Mouse (Mus musculus): ENCODE measurements around the gene Lypla2.

The Lypla2 gene

DNA sequence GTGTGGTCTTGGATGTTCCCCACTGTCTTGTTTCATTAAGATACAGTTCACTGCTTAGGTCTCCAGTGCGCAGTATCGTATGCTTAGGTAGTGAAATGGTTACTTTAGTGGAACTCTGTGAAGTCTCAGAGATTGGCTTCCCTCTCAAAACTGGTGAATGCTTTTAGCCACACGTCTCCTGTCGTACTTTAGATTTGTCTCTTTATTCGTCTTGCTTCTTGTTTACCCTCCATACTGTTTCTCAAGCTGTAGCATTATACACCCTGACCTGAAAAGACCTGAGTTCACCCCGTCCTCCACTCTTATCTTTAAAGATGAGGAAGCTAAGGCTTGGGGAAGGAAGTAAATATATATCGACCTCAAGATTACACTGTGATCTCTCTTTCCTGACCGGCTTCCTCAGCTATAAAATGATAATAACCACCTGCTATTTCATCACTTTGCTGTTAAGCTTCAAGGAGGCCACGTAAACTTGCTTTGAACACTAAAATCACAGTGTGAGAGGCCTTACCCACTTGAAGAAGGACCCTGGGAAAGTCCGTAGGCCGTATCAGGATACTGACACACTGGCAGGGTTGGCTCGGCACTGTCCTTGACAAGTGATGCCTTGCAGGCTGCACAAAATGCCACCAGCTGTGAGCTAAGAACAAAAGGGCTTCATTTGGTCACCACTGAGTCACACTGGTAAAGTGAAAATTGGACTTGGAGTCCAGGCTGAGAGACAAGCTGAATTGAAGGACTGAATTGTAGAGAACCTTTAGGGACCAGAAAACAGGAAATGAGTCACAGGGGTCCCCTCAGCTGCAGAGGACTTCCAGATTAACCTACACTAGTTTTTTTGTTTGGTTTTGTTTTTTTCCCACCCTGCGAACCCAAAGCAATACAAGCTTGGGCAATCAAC lies 735 bp upstream of the Lypla2 start:
- no peak for DNase-seq (ENCODE audit: low read depth, low spot score)

DNA sequence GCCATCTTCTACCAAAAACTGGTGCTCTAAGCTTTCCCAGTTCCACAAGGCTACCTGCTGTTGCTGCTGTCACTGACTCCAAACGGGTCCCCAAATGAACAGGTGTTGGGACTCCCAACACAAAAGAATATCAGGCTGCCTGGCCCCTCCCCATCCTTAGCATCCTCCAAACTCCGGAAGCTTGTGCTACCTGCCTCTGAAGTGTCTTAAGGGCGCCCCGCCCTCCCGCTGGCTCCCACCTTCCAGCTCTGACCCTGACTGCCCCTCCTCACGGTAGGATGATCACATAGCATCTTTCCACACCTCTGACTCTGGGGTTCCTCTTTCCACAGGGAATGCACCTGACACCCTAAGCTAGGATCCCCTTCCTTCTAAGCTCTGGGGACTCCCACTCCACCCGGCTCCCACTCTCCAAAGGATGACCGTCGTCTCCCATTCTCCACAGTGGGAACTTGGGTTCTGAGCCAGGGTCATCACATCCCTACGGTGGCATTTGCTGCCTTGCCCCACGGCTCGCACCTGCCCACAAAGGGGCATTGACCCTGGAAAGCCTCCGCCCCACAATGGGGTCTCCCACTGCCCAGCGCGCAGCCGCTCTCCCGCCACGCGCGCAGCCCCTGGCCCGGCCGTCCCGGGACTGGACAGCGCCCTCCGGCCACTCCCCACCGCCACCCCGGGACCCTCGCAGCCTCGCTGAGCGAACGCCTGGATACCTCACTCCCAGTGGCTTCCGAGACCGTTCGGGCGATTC lies 446 bp downstream of the Lypla2 start:
- no peak for DNase-seq (ENCODE audit: low read depth, low spot score)

DNA sequence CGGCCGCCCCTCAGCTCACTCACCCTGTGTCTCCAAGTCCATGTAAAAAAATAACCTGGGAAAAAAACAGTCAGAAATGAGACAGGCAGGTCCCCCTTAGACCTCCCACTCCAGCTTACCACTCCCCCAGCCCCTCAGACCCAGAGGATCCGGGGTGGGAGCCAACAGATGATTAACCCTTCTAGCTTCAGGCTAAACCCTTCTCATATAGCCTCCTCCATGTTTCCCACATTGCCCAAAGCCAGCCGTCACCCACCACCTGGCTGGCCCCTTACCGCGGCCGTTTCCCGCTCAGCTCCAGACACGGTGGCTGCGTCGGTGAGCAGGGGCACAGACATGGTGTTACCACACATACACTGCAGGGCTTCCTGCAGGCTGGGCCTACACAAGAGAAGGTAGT lies 1.8 kb downstream of the Lypla2 start:
- no peak for DNase-seq (ENCODE audit: low read depth, low spot score)

DNA sequence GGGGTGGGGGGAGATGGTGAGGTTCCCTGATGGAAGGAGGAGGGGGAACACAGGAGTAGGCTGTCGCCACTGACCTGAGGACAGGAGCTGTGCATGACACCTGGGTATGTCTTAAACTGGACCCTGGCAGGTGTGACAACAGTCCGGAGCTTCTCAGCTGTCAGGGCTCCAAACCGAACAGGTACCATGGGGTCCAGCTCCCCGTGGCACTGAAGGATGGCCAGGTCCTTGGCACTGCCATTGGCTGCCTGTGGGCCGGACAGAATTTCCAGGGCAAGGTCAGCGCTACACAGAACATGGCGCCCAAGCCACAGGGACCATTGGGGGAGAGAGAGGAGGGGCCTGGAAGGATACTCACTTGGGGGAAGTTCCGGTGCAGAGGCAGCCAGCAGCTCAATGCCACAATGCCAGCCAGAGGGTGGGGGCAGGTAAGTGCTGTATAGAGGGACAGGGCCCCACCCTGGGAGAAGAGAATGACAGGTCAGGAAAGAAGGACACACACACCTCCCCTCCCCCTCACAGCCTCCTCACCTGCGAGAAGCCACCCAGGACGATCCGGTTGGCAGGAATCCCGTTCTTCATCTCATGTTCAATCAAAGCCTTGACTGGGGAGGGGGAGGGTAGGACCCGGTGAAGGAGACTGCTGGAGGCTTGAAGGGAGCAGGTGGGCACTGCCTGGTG lies 3.2 kb downstream of the Lypla2 start:
- DNase-seq (ENCODE audit: low read depth, low spot score) = no peak

DNA sequence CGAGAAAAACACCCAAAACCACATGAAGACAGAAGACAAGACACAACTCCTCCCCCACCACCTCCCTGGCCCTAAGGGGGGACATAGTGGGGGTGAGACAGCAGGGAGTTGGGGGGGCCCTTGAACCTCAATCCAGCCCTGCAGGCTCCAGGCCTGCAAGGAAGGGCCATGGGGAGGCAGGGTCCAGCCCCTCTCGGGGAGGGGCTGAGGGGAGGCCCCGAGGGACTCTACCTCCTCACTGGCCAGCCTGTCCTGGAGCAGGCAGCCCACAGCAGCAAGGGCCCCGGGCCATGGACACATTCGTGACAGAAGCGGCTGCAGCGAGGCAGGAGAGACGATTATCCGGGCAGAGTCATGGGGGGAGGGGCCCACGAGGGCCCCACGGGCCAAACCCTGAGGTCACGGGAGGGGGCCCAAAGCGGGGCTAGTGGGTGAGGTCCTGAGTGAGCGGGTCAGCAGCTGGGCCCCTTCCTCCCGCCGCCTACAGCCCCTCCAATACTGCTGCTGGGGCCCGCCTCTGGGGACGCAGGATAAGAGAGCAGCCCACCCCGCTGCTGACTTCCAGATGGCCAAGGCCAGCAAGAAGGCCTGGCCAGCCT lies 4.1 kb downstream of the Lypla2 start:
- no peak for DNase-seq (ENCODE audit: low read depth, low spot score)

DNA sequence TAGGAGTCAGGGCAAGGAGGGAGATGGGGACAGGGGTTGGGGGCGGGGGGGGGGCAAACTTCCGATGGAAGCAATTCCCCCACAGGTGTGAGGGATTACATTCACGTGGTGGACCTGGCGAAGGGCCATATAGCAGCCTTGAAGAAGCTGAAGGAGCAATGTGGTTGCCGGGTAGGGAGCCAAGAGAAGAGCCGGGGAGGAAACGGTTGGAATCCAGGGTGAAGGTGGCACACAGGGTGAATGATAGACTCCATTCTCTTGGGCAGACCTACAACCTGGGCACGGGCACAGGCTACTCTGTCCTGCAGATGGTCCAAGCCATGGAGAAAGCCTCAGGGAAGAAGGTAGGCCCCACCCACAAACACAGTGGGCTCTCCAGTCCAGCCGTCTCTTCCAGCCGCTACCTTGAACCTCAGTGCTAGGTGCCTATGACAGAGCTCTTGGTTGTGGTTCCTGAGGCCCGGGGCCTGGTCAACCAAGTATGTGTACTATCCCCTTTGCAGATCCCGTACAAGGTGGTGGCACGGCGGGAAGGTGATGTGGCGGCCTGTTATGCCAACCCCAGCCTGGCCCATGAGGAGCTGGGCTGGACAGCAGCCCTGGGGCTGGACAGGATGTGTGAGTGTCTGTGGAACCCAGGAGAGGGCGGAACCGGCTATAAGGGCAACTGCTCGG lies 5.2 kb downstream of the Lypla2 start:
- no peak for DNase-seq (ENCODE audit: low read depth, low spot score)

DNA sequence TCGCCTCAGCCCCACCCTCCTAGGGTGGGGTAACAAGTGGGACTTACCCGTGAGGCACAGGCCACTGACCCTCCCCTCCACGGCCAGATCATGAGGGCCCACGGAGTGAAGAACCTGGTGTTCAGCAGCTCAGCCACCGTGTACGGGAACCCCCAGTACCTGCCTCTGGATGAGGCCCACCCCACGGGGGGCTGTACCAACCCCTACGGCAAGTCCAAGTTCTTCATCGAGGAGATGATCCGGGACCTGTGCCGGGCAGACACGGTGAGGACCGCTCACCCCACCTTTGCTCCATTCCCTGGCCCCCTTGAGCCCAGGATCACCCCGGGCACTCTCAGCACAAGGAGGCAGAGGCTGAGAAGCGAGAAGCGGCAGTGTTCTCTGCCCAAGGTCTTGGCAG lies 6.1 kb downstream of the Lypla2 start:
- DNase-seq (ENCODE audit: low read depth, low spot score) = no peak

DNA sequence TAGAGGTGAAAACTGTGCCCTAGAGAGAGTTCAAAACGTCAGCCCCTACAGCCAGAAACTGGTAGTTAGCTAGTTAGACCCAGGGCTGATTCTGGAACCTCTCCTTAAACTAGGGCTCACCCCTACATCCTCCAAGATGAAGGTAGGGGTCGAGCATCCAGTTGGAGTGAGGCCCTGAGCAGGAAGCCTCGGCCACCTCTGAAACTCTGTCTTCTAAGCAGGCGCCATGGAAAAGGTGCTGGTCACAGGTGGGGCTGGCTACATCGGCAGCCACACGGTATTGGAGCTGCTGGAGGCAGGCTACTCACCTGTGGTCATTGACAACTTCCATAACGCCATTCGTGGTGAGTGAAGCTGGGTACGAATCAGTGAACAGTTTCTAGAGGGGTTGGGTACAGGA lies 7.3 kb downstream of the Lypla2 start:
- no peak for DNase-seq (ENCODE audit: low read depth, low spot score)

DNA sequence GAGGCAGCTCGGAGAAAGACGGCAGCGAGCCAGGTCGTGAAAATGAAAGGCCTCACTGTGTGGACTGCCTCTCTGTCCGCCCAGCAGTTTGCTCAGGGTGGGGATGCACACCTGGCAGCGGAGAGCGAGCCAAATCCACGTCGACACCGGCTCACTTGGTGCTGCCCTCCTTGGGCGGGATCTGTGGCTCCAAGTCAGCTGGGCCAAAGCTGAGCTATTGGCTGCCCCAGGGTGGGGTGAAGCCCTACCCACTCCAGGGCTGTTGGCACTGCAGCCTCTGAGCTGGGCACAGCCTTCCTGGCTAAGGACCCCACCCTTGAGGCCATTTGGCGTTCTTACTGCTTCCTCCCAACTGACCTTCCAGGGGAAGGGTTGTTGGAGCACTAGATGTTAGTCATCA lies 8.0 kb downstream of the Lypla2 start:
- DNase-seq (ENCODE audit: low read depth, low spot score) = no peak

DNA sequence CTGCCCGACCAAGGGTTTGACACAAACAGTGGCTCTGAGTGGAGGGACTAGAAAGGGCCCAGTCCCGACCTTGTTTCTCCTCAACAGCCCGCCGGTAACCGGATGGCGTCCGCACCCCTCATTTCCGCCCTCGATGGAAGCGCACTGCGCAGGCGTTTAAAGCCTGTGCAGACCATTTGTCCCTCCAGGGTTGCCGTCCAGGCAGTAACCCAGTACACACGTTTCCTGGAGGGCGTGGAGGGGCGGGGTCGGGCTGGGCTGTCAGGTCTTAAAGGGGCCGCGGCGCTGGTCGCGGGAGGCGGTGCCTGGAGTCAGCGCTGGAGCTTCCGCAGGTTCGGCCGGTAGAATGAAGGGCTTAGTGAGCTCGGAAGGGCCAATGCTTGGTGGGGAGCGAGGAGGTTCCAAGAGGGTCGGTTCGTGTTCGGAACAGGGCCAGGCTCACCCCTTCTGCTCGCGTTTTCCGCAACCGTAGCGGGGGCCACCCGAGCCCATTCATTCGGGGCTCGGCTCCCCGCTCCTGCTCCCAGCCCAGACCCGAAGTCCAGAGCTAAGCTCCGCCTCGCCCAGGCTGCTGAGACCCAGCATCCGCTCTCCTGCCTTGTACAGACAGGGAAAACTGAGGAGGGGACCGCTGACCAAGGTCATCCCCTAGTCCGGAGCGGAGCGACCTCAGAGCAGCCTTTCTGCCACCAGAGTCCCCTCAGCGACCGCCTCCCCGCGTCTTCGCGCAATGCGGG lies 8.8 kb downstream of the Lypla2 start, which contains the start of gene Gale:
TSS of gene Gale (plus strand) at position 271 of the 737 bp plus-strand sequence.
- peak; percentile 96 for DNase-seq (ENCODE audit: low read depth, low spot score)

DNA sequence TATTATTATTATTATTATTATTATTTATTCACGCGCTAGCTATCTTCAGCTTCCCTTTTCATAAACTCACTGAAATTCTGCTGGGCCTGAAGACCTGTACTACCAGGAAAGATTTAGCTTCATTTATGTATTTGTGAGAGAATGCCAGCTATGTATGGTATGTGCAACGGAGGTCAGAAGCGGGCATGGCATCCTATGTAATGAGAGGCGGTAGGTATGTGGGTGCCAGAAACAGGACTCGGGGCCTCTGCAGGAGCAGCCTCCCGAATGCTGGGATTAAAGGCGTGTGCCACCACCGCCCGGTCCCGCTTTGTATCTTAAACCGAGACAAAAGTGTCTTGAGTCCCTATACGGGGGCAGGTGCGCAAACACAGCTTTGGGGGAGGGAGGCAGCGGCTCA lies 9.5 kb downstream of the Lypla2 start:
- DNase-seq (ENCODE audit: low read depth, low spot score) = no peak

DNA sequence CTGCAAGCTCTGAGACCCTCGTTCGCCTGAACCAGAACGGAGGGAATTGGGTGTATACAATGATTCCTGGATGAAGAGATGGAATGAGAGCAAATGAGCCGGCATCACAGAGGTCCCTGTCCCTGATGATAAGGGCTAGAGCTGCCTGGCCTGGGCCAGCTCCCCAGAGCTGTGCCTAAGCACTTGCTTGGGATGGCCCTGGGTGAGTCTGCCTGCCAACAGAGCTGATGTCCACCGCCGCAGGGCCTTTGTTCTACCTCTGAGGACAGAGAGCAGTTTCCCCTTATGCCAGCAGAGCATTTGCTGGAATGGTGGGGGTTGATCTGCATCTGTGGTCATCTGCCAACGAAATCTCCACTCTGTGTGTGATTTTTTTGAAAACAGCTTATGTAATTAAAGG lies 10.2 kb downstream of the Lypla2 start:
- DNase-seq (ENCODE audit: low read depth, low spot score) = no peak

DNA sequence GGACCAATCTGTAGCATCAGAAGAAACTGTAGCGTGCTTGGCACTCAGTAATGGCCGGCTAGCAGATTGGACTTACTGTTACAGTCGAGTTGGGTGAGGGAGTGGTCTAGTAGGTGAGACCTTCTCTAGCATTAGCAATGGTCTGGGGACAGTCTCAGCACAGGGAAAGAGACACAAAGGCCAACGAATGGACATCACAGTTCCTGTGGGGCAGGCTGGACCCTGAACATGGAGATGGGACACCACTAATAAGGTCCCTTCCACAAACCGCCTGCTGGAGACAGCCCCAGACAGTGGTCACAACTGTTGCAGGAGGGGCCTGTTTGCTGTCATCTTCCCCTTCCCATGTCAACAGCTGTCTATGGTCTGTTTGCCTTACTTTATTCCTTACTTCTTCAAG lies 10.7 kb downstream of the Lypla2 start:
- DNase-seq (ENCODE audit: low read depth, low spot score) = no peak

DNA sequence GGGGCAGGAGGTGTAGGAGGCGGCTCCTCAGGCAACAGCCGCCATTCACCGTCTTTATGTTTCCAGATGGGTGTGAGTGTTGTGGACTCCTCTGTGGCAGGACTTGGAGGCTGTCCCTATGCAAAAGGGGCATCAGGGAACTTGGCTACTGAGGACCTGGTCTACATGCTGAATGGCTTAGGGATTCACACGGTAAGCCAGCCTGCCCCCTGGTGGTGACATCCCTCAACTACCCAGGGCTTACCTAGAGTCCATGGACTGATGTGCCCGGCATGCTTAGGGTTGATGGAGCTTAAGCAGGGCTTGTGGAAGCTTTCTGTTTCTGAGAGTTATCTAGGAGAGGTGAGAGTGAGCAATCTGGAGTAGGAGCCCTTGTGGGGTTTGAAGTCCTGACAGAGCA lies 11.7 kb downstream of the Lypla2 start:
- DNase-seq (ENCODE audit: low read depth, low spot score) = no peak

DNA sequence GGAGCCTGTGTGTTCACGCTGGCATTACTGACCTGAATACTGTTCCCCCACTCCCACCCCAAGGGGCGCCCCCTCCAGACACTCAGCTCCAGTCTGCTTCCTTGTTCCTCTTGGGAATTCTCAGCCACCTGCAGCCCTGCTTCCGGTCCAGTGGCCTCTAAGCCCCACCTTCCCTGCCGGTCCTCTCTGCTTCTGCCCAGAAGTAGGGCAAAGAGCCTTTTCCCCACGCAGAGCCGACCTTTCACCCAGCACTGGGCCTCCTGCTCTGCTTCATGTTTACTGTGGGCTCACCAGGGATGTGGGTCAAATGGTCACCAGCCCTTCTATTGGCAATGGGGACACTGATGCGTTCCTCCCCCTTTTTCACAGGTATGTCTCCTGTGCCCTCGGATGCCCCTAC lies 14.1 kb downstream of the Lypla2 start:
- DNase-seq (ENCODE audit: low read depth, low spot score) = no peak

DNA sequence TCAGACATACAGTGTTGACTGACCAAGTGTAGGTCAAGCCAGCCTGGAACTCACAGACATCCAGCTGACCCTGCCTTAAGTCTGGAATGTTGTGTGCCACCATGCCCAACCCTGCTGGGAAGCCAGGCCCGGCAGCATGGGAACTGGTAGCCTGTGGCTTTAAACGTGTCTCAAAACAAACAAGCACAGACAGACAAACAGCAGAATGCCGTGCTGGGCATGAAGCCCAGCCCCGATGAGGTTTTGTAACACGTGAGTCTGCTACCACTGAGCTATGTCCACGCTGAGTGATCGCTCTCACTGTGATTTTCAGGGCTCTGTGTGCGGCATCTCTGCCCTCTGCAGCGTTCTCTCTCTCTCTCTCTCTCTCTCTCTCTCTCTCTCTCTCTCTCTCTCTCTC lies 16.5 kb downstream of the Lypla2 start:
- no peak for DNase-seq (ENCODE audit: low read depth, low spot score)

DNA sequence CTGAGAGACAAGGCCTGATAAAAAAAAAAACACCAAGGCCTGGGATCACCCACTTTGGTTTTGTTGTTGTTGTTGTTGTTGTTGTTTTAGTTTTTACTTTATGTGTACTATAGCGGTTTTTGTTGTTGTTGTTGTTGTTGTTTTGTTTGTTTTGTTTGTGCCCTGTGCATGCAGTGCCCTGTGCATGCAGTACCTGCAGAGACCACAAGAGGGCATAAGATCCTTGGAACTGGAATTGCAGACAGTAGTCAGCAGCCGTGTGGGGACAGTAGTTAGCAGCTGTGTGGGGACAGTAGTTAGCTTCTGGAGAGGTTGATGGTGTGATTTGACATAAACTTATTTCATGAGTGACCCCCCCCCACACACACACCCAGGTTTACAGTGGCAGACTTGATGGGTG lies 18.2 kb downstream of the Lypla2 start:
- no peak for DNase-seq (ENCODE audit: low read depth, low spot score)

DNA sequence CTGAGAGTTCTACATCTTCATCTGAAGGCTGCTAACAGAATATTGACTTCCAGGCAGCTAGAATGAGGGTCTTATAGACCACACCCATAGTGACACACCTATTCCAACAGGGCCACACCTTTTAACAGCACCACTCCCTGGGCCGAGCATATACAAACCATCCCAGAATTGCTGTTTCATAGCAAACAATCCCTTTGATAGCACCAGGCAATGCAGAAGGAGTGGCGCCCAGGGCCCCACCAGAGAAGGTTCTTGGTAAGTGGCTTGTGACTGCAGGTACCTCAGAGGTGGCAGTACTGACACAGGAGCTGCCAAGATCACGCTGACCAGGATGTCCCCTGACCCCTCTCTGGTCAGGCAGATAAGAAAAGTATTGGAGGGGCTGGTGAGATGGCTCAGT lies 19.2 kb downstream of the Lypla2 start:
- DNase-seq (ENCODE audit: low read depth, low spot score) = no peak

DNA sequence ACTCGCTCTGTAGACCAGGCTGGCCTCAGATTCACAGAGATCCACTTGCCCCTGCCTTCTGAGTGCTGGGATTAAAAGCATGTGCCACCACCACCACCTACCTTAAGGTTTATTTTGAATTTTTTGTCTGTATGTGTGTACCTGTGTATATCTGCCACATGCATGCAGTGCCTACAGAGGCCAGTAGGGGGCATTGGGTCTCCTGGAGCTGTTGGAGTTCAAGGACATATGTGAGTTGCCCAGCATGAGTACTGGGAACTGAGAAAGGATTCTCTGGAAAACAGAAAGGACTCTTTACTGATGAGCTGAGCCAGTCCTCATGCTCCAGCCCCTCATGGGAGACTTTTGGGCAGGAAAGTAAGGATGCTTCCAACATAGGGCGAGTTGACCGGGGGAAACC lies 20.9 kb downstream of the Lypla2 start:
- DNase-seq (ENCODE audit: low read depth, low spot score) = no peak

DNA sequence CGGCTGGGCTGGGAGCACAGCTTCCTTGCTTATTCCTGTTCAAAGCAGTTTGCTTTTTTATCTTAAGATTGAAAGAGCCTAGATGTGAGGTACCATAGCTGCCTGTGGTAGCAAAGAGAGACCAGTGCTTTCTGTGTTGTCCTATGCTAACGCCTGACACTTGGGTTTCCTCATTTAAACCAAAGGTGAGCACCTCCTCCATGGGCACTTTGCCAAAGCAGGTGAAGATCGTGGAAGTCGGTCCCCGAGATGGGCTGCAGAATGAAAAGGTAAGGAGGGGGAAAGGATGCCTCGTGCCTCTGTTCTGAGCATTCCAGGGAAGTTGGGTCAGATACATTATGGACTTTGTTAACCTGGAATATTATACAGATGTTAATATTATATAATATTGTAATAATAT lies 22.1 kb downstream of the Lypla2 start:
- no peak for DNase-seq (ENCODE audit: low read depth, low spot score)

DNA sequence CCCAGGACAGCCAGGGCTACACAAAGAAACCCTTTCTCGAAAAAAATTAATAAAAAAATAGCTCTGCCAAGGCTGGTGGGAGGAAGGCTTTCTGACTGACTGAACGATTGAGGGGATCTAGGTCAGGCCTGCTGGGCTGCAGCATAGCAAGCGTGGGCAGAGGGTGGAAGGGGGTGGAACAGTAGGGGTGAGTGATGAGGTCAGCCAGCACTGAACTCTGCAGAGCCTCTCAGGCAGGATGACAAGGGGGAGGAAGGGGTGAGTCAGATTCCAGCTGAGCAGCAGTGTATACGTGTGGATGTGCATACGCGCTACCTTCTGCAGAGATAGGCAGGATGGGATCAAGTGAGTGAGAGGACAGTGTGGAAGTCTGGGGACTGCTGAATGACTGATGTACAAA lies 22.5 kb downstream of the Lypla2 start:
- no peak for DNase-seq (ENCODE audit: low read depth, low spot score)
